Mouse (Mus musculus) monocyte, adult 59 days (primary cell): ENCODE results near the gene Foxe1. TPM values are rescaled to one million over a fixed set of nuclear protein-coding genes. Genes with fewer than 3 reads are reported as not detected.

Experiments used
- total RNA-seq, 2 experiments: library from RNA; stranded (reverse); gene quantifications; one replicate each; pipeline ENCODE4 v1.2.4; 2023

The Foxe1 gene
- total RNA-seq = under 1 TPM in 1 of 2 experiments, not detected in 1; 0.24 TPM

GRCm38 (mm10) chr4:46343596-46344260 is at the start of gene Foxe1:
Foxe1 (plus strand) TSS chr4:46343609.

GRCm38 (mm10) chr4:46389013-46389611 is 45.7 kb downstream of the Foxe1 start, which contains the start of gene Trmo:
Trmo (minus strand) TSS chr4:46389437.

Other genes with a start within 250 kb of the Foxe1 start
- gene Ncbp1, start 205.0 kb upstream of the Foxe1 start, total RNA-seq = 10 to 100 TPM; 24.1 to 26.0 TPM
- 10 to 100 TPM; 26.8 to 30.9 TPM for gene Tstd2, start 204.9 kb upstream of the Foxe1 start, total RNA-seq
- 10 to 100 TPM; 22.8 to 26.0 TPM for gene Xpa, start 147.3 kb upstream of the Foxe1 start, total RNA-seq
- gene Trmo, start 45.8 kb downstream of the Foxe1 start, total RNA-seq = 1 to 10 TPM; 8.0 to 9.3 TPM
- not detected for gene Hemgn, start 69.9 kb downstream of the Foxe1 start, total RNA-seq
- 100 to 1,000 TPM; 131 to 153 TPM for gene Anp32b, start 107.3 kb downstream of the Foxe1 start, total RNA-seq
- gene Nans, start 145.6 kb downstream of the Foxe1 start, total RNA-seq = 10 to 100 TPM; 60.8 to 75.1 TPM
- gene Trim14, start 192.5 kb downstream of the Foxe1 start, total RNA-seq = 10 to 100 TPM; 59.9 to 60.8 TPM